Mouse (Mus musculus): ENCODE results near the gene Flvcr1.
"Not testable (repeated sequence)": the region's sequence is repeated elsewhere in the genome, so short reads cannot be mapped to it uniquely, and the experiment has no call there.

The Flvcr1 gene

DNA sequence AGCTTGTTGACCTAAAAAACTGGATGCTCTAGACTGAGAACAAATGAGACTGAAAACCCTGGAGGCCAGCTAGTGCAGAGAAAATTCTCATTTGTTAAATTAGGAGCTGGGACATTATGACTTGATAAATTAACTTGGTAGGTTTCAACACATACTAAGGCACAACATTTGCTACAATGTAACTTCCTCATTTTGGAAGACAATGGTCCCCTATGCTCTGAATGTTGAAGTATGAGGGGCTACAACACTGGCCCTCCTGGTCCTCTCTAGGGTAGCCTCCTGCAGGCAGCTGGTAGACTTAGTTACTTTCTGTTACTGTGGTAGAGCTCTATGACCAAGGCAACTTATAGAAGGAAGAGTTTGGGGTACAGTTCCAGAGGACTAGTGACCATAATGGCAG, 15.4 kb upstream of the Flvcr1 start:
- DNase-seq (ENCODE audit: low read depth in 1 of 2, low spot score in 2 of 2): no peak

- DNase-seq (ENCODE audit: low read depth in 1 of 2, low spot score in 2 of 2): no peak
Measured at GRCm38 (mm10) chr1:191037999-191038398, 12.0 kb upstream of the Flvcr1 start.

DNA sequence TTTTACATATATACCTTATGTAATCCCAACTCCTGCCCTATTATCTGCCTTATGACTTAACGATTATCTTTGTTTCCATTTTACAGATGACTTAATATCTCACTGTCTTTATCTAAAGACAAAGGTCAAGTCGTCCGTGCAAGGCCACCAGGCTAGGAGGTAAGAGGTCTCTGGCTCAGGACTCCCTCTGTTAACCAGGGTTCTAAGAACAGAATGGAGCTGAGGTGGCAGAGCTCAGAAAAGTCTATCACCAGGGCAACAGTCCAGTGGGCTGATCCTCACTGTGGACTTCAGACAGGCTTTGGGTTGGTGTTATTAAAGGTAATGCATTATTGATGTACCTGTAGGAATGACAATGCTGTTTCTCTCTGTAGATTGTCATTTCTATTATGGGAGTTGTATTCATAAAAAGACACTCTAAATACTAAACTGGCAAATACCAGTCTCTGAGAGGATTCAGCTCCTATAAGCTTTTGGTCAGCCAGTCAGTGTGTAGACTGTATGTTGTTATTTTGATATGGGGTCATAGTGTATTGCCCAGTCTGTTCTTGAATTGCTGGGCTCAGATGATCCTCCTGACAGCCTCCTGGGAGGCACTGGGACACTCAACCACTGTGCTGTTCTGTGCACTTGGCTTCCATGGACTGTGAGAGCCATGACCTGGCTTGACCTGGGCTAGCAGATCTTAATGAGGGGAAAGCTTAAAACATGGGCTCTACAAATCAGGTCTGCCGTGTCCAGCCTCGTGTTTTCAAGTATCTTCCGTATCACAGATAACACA, 10.8 kb upstream of the Flvcr1 start, which contains the start of gene Spata45:
Gene Spata45, plus strand, starts transcription at position 86 of the 781 bp plus-strand sequence.
- DNase-seq (ENCODE audit: low read depth in 1 of 2, low spot score in 2 of 2): no peak

- no peak for DNase-seq (ENCODE audit: low read depth in 1 of 2, low spot score in 2 of 2)
Measured at GRCm38 (mm10) chr1:191035649-191036048, 9.7 kb upstream of the Flvcr1 start.

DNA sequence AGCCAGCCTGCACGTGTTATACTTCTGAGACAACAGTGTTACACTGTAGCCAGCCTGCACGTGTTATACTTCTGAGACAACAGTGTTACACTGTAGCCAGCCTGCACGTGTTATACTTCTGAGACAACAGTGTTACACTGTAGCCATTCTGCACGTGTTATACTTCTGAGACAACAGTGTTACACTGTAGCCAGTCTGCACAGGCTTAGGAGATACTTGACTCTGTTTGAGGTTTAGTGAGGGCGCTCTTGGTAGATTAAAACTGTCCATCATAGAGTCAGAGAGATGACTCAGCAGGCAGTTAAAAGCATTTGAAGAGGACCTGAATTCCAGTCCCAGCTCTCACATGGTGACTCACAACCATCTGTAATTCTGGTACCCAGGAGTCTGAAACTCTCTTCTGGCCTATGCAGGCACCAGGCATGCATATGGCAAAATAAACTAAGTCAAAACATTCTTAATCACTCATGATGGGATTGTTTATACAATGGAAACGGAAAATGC, 5.0 kb upstream of the Flvcr1 start:
- not testable (repeated sequence) for DNase-seq (ENCODE audit: low read depth in 1 of 2, low spot score in 2 of 2)

DNA sequence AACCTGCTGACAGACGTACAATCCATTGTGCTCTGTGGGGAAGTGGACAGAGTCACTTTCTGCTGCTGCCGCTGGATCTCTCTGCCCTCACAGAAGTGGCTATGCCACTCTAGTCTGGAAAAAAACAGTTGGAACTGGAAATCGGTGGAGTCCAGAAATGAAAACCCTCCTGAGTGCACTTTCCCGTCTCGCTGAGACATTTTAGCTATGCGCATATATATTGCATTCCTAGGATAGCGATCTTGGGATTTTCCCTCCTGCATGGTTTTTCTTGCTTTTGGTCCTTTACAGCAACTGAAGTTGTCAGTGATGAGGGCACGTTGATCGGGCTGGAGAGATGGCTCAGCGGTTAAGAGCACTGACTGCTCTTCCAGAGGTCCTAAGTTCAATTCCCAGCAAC, 4.2 kb upstream of the Flvcr1 start:
- DNase-seq (ENCODE audit: low read depth in 1 of 2, low spot score in 2 of 2): no peak

DNA sequence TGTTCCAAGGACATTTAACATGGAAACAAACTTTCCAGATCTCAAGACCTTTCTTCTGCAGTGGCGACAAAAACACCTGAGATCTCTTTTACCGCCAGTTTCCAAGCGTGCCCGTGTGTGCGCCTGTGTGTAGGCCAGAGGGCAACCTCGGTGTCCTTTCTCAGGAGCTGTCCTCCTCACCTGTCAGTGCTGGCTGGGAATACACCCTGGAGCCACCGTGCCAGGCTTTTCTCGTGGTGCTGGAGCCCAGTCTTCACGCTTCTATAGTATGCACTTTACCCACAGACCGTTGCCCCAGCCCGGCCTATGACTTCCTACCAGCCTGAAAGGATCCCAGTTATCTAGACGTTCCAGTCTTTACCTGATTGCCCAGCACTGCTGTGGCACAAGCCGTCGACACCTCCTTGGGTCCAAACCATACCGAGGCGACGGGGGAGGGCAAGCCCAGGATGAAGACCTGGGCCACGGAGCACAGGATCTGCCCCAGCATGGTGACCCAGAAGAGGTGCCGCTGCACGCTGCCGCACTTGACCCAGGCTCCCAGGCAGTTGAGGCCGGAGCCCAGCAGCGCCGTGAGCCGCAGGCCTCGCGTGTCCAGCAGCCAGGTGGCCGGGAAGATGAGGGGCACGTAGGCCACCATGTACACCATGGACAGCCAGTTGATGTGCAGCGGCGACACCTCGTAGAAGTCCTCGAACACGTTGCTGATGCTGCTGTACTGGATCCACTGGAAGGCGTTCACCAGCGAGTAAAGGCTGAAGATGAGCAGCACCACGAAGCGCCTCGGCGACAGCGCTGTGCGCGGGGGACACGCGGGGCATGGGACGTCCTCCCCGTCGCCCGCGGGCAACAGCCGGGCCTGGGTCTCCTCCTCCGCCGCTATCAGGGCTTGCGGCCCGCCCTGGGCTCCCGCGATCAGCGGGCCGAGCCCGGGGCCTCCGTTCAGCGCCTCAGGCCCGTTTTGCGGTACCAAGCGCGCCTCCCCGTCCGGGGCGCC, 644 bp downstream of the Flvcr1 start:
- no peak for DNase-seq (ENCODE audit: low read depth in 1 of 2, low spot score in 2 of 2)

DNA sequence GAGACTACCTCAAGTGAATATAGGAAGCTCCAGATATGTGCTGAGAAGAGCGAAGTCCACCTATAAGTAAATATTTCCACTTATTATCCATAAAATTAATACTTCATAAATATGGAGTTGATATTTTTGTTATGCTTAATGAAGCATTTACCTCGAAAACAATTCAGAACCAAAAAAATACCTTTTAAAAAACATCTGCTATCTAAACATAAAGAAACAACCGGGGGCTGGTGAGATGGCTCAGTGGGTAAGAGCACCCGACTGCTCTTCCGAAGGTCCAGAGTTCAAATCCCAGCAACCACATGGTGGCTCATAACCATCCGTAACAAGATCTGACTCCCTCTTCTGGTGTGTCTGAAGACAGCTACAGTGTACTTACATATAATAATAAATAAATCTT, 2.2 kb downstream of the Flvcr1 start:
- not testable (repeated sequence) for DNase-seq (ENCODE audit: low read depth in 1 of 2, low spot score in 2 of 2)

GRCm38 (mm10) chr1:191023140-191023539, 2.8 kb downstream of the Flvcr1 start:
- no peak for DNase-seq (ENCODE audit: low read depth in 1 of 2, low spot score in 2 of 2)

DNA sequence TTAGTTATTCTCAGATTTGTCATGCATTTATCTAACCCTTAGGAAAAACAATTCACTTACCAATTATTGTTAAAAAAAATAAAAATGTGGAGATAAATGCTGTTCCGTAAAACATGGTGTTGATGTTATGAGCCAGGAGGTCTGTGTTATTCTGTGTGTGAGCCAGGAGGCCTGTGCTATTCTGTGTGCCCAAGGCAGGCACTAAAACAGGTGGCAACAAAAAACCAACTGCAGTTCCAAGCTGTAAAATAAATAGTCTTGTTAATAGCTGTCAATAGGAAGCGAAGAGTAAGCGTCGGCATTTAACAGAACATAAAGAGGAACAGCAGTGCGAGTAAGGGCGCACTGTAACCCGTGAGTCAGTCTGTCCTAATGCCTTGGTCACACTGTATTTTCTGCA, 4.9 kb downstream of the Flvcr1 start:
- no peak for DNase-seq (ENCODE audit: low read depth in 1 of 2, low spot score in 2 of 2)

- no peak for DNase-seq (ENCODE audit: low read depth in 1 of 2, low spot score in 2 of 2)
Measured at GRCm38 (mm10) chr1:191020217-191020924, 5.6 kb downstream of the Flvcr1 start.

GRCm38 (mm10) chr1:191019803-191020202, 6.2 kb downstream of the Flvcr1 start:
- no peak for DNase-seq (ENCODE audit: low read depth in 1 of 2, low spot score in 2 of 2)

- no peak for DNase-seq (ENCODE audit: low read depth in 1 of 2, low spot score in 2 of 2)
Measured at GRCm38 (mm10) chr1:191014271-191014670, 11.7 kb downstream of the Flvcr1 start.

- DNase-seq (ENCODE audit: low read depth in 1 of 2, low spot score in 2 of 2): no peak
Measured at GRCm38 (mm10) chr1:191008707-191009106, 17.3 kb downstream of the Flvcr1 start.

GRCm38 (mm10) chr1:191002201-191002600, 23.8 kb downstream of the Flvcr1 start:
- no peak for DNase-seq (ENCODE audit: low read depth in 1 of 2, low spot score in 2 of 2)

- DNase-seq (ENCODE audit: low read depth in 1 of 2, low spot score in 2 of 2): no peak
Measured at GRCm38 (mm10) chr1:191000686-191001085, 25.3 kb downstream of the Flvcr1 start.

- no peak for DNase-seq (ENCODE audit: low read depth in 1 of 2, low spot score in 2 of 2)
Measured at GRCm38 (mm10) chr1:190998027-190998426, 27.9 kb downstream of the Flvcr1 start.

GRCm38 (mm10) chr1:190996346-190996877, 29.5 kb downstream of the Flvcr1 start:
- DNase-seq (ENCODE audit: low read depth in 1 of 2, low spot score in 2 of 2): no peak

GRCm38 (mm10) chr1:190995548-190995947, 30.4 kb downstream of the Flvcr1 start:
- DNase-seq (ENCODE audit: low read depth in 1 of 2, low spot score in 2 of 2): no peak

DNA sequence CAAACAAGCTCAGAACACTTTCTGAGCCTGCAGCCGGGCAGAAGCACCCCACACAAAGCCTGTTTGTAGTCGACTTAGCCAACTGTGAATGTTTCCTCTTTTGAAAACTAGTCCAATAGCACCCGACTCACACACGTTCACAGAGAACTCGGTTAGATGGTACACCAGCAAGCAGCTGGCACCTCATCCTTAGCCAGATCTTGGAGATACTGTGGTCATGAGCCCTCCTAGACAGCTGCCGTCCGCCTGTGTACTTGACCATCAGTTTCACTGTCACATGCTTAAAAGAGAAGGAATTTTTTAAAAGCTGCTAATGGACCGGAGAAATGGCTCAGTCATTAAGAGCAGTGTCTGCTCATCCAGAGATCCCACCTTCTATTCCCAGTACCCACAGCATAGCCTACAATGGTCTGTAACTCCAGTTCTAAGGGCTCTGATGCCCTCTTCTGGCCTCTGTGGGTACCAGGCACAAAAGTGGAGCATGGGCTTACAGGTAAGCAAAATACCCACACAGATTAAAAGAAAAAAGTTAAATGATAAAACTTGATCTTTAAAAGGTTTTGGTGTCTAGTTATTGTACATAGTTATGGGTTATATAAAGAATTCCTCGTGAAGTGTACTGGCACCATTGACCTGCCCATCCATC, 36.4 kb downstream of the Flvcr1 start:
- no peak for DNase-seq (ENCODE audit: low read depth in 1 of 2, low spot score in 2 of 2)
